Mouse (Mus musculus) natural killer cell, adult 2 months (primary cell): ENCODE results near the gene Rpl26.
A peak's percentile ranks its signal among the peaks of the same experiment; 100 is the strongest.

ENCODE experiments used
- DNase-seq, 2 experiments: peaks; one replicate each; pipeline ENCODE4 v3.0.0; 2022; ENCODE audit warnings: low spot score in 2 of 2

Gene Rpl26

DNA sequence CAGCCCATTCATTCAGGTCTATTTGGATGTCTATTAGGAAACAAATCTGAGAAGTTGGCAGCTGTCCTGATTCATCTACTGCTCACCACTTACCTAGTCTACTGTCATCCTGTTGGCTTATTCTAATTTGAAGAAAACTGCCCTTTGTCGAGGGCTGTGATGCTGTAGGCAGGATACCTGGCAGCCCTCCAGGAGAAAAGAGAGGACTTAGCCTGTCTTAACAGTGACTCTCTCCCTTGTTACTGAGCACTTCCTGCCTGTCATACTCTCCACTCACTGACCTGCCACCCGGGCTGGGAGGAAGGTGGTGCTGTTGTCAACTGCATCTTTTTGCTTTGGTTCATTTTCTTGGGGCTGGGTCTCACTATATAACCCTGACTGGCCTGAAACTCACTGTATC lies 10.8 kb upstream of the Rpl26 start:
- DNase-seq, result no peak

DNA sequence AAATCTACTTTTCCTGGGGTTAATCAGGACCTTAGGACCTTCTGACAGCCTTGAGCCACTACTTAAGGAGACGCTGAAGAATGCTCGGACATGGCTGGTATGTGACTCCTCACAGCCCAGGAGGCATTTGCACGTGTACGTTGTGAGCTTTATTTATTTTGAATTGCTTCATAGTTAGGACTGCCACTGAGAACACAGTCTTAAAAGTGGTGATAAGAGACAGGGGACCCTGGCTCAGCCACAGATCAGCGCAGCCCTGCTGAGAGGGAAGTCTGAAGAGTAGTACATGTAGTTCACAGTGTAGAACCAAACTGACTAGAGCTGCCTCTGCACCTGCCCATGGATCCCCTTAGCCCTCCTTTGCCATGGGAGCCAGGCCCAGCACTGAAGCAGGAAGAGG lies 9.6 kb upstream of the Rpl26 start:
- DNase-seq, result no peak

DNA sequence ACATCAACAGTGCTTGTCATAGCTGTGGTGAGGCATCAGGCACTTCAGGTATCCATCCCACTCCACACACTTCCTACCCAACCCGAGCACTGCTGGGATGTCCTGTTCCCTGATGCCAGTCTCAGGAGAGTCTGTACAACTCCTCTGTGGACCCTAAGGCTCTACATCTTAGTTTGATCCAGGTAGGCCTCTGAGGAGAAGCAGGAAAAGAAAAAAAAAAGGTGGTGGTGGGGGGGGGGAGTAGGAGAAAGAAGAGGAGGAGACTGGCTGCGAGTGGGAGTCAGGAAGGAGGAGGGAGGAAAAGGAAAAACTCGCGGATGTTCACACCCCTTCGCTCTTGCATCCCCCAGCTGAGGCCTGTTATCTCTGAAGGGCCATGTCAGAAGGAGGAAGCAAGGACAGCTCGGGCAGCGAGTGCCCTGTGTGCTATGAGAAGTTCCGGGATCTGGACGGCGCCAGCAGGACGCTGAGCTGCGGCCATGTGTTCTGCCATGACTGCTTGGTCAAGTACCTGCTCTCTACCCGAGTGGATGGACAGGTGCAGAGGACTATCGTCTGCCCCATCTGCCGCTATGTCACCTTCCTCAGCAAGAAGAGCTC lies 9.1 kb upstream of the Rpl26 start:
- no peak for DNase-seq

DNA sequence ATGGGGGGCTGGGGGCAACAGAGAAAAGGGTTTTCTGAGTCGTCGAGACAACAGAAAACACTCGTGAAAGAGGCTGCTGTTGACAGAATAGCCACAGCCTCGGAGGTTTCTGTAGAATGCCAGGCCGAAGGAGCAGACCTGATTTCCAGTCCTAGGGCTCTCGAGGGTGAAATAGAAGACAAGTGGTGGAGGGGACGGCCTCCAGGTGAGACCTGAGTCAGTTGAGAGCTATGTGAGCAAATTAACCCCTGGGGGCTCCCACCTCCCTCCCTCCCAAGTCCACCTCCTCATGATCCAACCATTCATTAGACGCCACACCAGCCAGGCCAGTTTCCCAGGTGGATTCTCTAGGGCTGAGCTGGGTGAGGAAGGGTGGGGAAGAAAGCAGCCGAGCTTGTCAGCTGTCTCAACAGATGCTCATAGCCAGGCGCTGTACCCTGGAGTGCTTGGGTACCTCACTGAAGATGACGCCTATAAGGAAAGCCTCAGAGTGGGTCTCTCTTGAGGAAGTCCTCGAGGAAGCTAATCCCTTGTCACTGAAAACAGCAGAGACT lies 7.4 kb upstream of the Rpl26 start:
- no peak for DNase-seq

DNA sequence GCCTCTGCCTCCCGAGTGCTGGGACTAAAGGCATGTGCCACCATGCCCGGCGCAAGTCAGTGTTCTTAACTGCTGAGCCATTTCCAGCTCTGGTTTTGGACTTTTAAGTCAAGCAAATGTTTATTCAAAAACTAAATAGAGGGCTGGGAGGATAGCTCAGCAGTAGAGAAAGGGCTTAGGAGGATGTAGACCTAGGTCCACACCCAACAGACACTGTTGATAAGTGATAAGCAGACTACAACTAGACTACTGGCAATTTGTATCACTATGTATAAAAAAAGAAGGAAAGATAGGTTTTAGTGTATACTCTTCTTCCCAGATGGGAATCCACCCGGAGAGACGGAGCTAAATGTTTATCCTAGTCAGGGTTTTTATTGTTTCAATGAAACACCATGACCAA lies 5.1 kb upstream of the Rpl26 start:
- DNase-seq, result no peak

DNA sequence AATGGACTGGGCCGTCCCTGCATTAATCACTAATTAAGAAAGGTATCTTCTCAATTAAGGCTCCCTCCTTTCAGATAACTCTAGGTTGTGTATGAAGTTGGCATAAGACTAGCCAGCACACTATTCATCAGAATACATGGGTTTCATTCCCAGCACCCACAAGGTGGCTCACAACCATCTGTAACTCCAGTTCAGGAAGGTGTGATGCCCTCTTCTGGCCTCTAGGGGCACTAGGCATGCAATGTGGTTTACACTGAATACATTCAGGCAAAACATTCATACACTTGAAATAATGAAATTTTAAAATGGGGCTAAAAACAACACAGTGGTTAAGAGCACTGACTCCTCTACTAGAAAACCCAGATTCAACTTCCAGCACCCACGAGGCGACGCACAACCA lies 4.3 kb upstream of the Rpl26 start:
- peak; percentile 34 to 51 for DNase-seq

DNA sequence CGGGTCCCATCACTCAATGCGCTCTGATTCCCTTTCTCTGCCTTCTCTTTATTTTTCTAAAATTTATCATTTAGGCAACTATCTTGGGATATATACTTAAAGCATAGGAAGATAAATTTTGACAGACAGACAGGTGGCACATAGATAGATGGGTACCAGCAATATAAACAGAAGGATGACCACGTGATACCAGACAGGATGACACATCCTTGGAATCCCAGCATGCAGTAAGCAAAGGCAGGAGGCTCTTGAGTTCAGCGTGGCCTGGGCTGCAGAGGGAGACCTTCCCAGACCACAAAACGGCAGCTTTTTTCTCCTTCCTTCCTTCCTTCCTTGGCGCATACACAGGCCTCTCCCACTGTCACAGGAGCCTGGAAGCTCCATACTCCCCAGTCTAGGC lies 3.5 kb upstream of the Rpl26 start:
- no peak for DNase-seq

DNA sequence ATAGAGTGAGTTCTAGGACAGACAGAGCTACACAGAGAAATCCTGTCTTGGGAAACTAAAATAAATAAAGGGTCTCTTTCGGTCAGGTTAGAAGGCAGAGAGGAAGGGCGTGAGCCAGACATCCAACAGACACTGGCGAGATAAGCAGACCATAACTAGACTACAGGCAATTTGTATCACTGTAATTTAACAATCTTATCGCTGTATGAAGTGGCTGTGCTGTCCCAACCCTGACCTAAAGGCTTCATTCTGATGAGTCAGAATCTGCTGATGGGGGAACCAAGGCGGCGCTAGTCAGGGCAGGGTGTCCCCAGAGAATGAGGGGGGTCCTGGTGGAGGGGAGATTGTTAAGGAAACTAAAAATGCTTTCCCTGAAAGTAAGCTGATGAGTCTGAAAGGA lies 2.6 kb upstream of the Rpl26 start:
- no peak for DNase-seq

DNA sequence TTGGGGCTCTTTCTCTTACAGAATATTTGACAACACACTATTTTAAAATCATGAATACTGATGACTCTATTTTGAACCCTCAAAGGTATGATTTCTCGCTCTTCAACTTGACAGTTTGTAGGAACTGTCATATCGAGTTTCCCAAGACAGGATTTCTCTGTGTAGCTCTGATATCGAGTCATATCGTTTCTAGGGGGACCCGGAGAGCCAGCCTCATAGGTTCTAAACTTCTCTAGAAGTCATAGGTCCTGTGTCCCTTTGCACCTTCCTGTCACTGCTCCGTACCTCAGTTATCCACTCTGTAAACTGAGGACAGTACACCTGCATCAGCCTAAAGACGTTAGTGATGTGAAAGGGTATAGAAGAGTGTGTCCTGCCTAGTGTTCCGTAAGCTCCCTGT lies 1.6 kb upstream of the Rpl26 start:
- no peak for DNase-seq

DNA sequence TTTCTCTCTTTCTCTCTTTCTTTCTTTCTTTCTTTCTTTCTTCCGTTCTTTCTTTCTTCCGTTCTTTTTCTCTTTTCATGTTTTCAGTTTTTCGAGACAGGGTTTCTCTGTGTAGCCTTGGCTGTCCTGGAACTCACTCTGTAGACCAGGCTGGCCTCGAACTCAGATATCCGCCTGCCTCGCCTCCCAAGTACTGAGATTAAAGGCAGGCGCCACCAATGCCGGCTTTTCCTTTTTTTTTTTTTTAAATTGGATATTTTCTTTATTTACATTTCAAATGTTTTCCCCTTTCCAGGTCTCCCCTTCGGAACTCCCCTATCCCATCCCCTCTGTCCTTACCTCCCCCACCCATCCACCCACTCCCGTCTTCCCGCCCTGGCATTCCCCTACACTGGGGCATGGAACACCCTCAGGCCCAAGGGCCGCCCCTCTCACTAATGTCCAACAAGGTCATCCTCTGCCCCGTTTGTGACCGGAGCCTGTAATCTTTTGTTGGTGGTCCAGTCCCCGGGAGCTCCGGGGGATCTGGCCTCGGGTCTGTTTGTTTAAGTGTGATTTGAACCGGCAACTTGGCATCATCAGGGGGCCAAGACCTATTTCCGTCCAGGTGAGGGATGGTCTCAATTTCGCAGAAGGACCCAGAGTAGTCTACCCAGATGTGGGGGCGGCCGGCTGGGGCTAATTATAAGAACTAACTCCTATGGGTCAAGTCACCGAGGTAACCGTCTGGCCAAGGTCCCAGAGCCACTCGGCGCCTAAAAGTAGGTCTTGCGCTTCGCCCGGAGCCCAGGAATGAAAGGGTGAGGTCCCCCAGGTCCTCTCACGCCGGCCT lies 648 bp upstream of the Rpl26 start:
- no peak for DNase-seq

DNA sequence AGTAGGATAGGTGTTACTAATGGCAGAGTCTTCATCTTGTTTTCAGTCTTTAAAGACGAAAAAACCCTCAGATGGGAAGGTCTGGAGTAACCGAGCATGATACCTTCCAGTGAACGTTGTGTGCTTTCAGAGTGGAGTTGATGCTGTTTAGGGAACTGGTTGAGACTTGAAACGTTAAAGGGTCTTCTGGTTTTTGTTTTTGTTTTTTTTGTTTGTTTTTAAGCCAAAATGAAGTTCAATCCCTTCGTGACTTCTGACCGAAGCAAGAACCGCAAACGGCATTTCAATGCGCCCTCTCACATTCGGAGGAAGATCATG lies 623 bp downstream of the Rpl26 start:
- DNase-seq, result no peak

DNA sequence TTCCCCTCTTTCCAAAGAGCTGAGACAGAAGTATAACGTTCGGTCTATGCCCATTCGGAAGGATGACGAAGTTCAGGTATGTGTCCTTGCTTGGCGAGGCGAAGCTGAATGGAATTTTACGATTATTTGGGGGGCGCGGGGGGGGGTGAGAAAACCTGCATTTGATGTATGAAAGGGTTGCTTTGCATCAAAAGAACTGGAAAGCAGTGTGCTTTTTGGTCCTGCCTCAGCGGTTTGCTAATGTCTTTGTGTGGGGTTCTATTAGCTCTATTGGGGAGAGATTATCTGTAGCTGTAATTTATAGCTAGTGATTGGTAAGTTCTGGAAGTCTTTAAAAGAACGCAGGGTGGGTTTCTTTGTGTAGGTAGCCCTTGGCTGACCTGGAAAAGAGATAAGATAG lies 984 bp downstream of the Rpl26 start:
- no peak for DNase-seq

DNA sequence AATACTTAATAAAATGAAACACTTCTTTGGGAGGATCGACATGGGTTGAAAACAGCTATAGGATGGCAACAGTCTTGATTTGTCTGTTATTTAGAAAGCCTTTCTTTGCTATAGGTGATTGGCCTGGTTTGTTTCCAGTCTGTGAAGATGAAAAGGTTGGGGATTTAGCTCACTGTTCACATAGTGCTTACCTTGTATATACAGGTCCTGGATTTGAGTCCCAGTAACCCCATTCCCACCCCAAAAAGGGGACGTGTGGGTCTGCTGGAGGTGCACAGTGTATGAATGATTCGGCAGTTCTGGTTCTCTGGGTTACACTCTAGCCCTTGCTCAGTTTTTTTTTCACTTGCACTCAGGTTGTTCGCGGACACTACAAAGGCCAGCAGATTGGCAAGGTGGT lies 1.4 kb downstream of the Rpl26 start:
- no peak for DNase-seq

DNA sequence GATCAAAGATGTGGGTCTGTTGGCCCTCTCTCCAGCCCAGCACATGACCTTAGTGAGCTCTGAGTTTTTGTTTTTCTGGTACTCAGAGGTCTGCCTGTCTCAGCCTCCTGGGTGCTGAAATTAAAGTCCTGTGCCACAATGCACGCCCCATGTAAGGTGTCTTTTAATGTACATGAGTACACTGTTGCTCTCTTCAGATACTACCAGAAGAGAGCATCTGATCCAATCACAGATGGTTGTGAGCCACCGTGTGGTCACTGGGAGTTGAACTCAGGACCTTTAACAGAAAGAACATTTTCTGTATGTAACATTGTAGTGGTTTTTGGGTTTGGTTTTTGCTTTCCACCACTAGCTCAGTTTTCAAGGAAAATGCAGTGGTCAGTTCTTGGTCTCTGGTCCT lies 2.4 kb downstream of the Rpl26 start:
- DNase-seq, result no peak

DNA sequence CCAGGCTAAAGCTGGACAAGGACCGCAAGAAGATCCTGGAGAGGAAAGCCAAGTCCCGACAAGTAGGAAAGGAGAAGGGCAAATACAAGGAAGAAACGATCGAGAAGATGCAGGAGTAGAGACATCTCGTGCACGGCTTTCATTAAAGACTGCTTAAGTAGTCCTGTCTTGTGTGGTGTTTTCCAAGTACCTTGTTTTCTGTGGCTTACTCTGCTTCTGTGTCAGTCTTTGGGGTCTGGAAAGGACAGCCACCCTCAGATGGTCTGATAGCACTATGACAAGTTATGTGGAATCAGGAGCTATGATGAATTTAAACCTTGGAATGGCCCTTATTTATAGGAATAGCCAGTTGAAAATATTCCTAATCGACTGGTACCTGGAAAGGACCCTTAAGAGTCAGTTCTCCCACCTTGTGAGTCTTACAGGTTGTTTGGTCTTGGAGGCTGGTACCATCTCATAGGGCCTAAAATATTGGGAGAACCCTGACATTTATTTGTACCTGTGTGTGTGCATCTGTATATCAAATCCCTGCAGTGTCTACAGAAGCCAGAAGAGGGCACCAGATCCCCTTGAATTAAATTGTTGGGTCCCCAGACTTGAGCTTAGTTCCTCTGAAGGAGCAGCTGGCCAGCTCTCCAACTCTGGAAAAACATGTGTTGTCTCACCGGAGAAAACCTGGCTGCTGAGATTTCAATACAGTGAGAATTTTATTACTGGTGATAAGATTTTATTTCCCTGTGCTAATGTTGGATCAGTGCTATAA lies 3.2 kb downstream of the Rpl26 start:
- DNase-seq, result peak; percentile 51 to 69

DNA sequence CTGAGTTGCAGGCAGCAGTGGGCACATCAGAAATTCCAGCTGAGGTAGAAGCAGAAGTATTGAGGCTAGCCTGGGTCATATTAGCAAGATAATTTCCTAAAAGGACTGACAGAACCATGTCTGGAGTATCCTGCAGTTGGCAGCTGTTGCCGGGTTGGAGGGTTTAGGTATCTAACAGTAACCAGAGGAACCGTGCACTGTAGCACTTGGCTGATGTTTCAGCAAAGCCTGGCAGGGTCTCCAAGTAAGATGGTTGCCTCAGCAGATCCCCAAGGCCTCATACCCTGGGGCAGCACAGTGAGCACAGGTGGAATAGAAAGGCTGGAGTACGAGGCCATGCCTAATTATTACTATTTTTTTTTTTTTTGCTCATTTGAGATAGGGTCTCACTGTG lies 3.8 kb downstream of the Rpl26 start:
- DNase-seq, result no peak

DNA sequence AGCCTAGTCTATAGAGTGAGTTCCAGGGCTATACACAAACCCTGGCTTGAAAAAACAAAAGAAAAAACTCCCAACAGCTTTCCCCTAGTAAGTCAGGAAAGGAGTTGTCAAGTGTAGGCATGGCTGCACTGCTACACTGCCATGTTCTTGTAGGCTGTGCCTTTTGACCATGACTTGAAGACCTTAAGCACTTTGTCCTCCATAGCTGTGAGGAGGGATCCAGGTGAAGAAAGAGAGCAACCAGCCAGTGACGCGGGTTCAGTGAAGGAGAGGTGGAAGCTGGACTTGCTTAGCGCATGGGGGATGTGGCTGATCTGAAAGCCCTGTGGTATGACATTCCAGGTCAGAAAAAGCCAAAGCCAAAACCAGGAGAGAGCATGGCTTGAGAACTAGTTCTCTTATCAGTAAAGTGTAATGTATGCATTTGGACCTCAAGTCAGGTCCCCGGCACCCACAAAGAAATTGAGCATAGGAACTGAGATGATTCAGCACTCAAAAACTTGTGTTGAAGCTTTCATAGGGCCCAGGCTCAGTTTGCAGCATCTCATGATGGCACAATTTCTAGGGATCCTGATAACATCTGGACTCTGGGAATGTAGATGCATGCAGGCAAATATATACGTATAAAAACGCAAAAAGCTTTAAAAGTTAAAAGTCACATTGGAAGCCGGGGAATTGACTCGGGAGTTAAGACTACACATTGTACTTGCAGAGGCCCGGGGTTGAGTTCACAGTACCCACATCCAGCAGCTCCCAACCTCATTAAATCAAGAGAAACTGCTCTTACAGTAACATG lies 4.5 kb downstream of the Rpl26 start:
- DNase-seq, result no peak

DNA sequence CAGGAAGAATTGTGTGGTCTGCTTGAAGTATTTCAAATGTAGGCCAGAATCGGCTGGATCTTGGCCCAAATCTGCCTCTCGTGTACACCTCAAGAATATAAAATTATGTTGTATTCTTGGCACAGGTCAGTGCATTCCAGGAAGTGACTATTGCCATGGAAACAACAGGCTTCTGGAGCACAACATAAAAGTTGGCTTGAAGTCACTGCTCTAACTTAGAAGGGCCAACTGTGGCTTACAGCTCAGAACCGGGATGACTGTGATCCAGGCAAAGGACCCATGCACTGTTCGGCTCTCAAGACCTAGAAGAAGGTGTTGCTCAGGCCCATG lies 5.0 kb downstream of the Rpl26 start:
- DNase-seq, result no peak

DNA sequence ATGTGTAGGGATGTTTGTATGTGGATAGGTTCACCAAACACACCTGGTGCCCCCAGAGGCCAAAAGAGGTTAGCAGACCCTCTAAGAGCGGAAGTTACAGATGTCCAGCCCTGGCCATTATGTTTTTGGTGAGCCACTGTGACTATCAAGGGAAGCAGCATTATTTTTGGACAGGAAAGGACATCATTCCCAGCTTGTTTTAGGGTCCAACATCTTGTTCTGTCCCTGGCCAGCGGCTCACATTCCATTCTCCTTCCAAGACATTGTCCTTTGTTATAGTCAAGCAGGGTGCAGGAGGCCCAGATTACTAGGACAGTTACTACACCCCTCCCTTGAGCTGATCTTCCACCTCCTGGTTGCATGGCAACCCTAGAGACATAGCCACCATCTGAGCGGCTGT lies 5.9 kb downstream of the Rpl26 start:
- no peak for DNase-seq

DNA sequence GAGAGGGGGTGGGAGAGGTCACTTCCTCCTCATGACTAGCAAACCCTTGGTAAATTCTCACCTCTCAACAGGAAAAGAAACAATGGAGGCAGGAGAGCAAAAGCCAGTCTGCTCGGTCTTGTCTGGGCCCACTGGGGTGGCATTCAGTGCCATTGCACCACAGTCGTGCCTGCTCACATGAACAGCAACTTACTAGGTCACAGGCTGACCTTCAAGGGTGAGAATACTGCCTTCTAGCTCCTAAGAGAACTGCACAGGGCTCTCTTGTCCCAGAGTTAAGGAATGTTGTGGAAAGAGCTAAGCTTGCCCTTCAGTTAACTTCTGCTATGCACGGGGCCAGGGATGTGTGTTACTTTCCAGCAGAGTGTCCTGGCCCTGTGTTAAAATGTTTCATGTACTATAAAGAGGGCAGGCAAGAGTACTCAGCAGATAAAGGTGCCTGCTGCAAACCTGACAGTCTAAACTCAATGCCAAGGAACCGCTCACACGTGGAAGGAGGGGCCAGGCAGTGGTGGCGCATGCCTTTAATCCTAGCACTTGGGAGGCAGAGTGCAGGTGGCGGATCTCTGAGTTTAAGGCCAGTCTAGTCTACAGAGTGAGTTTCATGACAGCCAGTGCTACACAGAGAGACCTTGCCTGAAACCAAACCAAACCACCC lies 7.6 kb downstream of the Rpl26 start:
- no peak for DNase-seq

DNA sequence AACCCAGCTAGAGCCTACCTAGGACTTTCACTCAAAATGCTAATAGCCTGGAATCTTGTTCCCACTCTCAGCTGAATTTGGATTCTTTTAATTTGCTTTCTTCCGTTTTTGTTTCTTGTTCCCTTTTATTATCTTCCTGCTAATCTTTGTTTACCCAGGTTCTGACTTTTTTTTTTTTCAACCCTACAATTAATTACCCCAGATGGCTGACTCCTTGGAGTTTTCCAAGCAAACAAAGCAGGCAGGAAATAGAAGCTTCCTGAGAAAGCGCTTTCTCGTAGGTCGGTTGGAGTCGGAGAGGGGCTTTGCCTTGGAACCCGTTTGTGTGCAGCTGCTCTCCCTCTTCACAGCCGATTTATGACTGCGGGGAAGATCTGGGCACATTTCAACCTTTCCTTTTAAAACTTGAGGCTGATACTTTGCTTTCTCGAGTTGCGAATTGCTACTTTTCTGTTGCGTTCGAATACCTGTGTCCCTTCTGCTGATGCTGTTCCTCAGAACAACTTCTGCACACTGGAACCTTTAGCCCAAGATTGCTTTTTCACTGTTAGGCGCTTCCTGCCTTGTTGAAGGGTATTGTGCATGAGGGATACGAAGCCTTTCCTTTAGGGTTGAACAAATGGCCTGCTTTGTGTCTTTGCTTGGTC lies 10.3 kb downstream of the Rpl26 start:
- DNase-seq, result no peak
